Mouse (Mus musculus): ENCODE data around the gene Cul1. TPM values are rescaled to one million over a fixed set of nuclear protein-coding genes. Genes with fewer than 3 reads are reported as not detected.

Cul1 gene
- polyA plus RNA-seq, 1 experiment from 2014 or later: 57.7 TPM

DNA sequence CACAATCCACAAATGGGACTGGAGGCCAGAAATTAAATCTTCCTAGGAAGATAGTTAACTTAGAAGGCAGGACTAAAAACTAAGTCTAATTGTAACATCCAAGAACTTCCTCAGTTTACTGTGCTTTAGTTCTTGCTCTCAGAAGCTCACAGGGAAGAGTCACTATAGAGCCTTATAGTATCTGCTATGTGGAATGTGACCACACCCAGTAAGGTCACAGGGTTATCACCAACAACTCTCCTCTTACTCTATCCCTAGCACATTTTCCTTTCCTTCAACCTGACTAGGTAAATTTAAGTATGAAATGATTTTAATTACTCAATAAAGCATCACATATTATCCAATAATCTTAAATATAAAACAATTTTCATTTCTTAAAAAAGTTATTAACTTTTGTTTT, 107.2 kb downstream of the Cul1 start:
- H3K4me2 ChIP-seq: no peak overlapping the region
- no peaks in the 10 kb centered on the region for H3K27me3 ChIP-seq
- H3K9ac ChIP-seq: no peak overlapping the region
- peaks cover 31% of the 10 kb centered on the region for H3K4me1 ChIP-seq (replicated peaks)
- H3K27ac ChIP-seq (replicated peaks): no peak overlapping the region
- H3K4me3 ChIP-seq (replicated peaks): no peak overlapping the region
- peaks cover 85% of the 10 kb centered on the region for H3K36me3 ChIP-seq (replicated peaks)
- no peak for ATAC-seq (ENCODE audit: insufficient read depth)
- H3K9me3 ChIP-seq (replicated peaks): no peaks in the 10 kb centered on the region

- Histone ChIP-seq H3K9ac (no peak overlapping the region), H3K4me2 (no peak overlapping the region), H3K27me3 (no peaks in the 10 kb centered on the region), H3K4me1 (replicated peaks) (peaks cover 35% of the 10 kb centered on the region), H3K27ac (replicated peaks) (no peak overlapping the region), H3K4me3 (replicated peaks) (no peak overlapping the region), H3K36me3 (replicated peaks) (peaks cover 85% of the 10 kb centered on the region), H3K9me3 (replicated peaks) (no peaks in the 10 kb centered on the region)
- 47% methylated on average over 2 of the region's 2 CpGs for WGBS (ENCODE audit: insufficient replicate concordance)
- ATAC-seq (ENCODE audit: insufficient read depth): no peak
These were observed 107.6 kb downstream of the Cul1 start for GRCm38 (mm10) chr6:47560846-47561245.

DNA sequence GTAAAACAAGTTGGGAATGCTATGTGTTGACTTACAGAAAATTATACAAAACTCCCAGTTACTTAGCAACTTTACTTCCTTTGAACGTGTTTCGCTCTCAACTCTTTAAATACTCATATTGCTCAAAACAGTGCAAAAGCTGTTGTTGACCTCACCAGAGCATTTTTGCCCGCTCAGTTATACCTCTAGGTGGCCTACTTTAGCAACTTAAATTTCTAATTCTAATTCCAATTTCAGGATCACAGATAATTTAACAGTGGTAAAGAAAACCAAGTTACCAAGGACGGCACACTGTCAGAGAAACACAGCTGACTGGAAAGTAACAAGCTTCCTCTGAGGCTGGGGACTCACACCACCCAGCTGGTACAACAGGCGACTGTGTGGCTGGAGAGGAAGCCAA, 108.2 kb downstream of the Cul1 start:
- ATAC-seq (ENCODE audit: insufficient read depth): no peak
- Histone ChIP-seq H3K9ac (no peak overlapping the region), H3K4me3 (replicated peaks) (no peak overlapping the region), H3K27me3 (no peaks in the 10 kb centered on the region), H3K36me3 (replicated peaks) (peaks cover 85% of the 10 kb centered on the region), H3K9me3 (replicated peaks) (no peaks in the 10 kb centered on the region), H3K27ac (replicated peaks) (no peak overlapping the region), H3K4me2 (no peak overlapping the region), H3K4me1 (replicated peaks) (peaks cover 41% of the 10 kb centered on the region)
- 74% methylated on average over 5 of the region's 5 CpGs for WGBS (ENCODE audit: insufficient replicate concordance)

- peak overlapping the region; percentile 27; the same call in 1 of the 2 replicates for H3K4me2 ChIP-seq
These were observed 112.3 kb downstream of the Cul1 start for GRCm38 (mm10) chr6:47565326-47566035.

GRCm38 (mm10) chr6:47572887-47573286, 119.7 kb downstream of the Cul1 start:
- ATAC-seq (ENCODE audit: insufficient read depth): no peak
- no peaks in the 10 kb centered on the region for H3K27me3 ChIP-seq
- H3K4me2 ChIP-seq: no peak overlapping the region
- H3K4me3 ChIP-seq (replicated peaks): no peak overlapping the region
- H3K9ac ChIP-seq: no peak overlapping the region
- WGBS (ENCODE audit: insufficient replicate concordance): 73% methylated on average over 2 of the region's 2 CpGs
- H3K27ac ChIP-seq (replicated peaks): no peak overlapping the region
- H3K36me3 ChIP-seq (replicated peaks): peaks cover 68% of the 10 kb centered on the region
- H3K4me1 ChIP-seq (replicated peaks): peaks cover 3% of the 10 kb centered on the region; the same call in 1 of the 2 replicates
- no peaks in the 10 kb centered on the region for H3K9me3 ChIP-seq (replicated peaks)

More at GRCm38 (mm10) chr6:47565326-47566035, 112.3 kb downstream of the Cul1 start:
- Histone ChIP-seq H3K36me3 (replicated peaks) (peaks cover 92% of the 10 kb centered on the region), H3K27ac (replicated peaks) (peak overlapping the region; percentile 58), H3K27me3 (no peaks in the 10 kb centered on the region), H3K9ac (no peak overlapping the region), H3K9me3 (replicated peaks) (no peaks in the 10 kb centered on the region), H3K4me1 (replicated peaks) (peaks cover 54% of the 10 kb centered on the region), H3K4me3 (replicated peaks) (no peak overlapping the region)
- WGBS (ENCODE audit: insufficient replicate concordance): 15% methylated on average over 1 of the region's 1 CpGs
- ATAC-seq (ENCODE audit: insufficient read depth): peak; percentile 89

Other genes with a start within 250 kb of the Cul1 start
- 43.3 and 48.9 TPM in 2 replicates for gene Ezh2, start 141.9 kb downstream of the Cul1 start, polyA plus RNA-seq (2015; fragmentation: Nextera tagmentation; extraction: Ambion mirVana)

All from liver, embryonic 15.5 days (tissue).